Mouse (Mus musculus) brain, adult 2 months (tissue): Measurements from ENCODE around the gene Coro2b.

Source experiments
- DNase-seq: peaks from one replicate; pipeline ENCODE4 v3.0.0; 2011; ENCODE audit warnings: low read depth, low spot score

The Coro2b gene

DNA sequence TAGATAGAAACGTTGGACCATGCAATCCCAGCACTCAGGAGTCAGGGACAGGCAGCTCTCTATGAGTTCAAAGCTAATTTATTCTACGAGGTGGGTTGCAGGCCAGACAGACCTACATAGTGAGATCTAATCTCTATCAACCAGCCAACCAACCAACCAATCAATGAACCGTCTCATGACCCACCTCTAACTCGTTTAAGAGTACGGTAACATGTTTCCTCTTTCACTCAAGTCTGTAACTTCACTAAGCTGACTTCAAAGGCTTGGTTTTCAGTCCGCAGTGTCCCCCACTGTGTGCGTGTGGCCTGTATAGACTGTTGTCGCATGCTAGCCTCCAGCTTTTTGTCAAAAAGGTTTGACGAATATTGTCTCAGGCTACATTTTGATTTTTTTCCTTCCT, 147.1 kb downstream of the Coro2b start:
- no peak for DNase-seq

- no peak for DNase-seq
Observed at GRCm38 (mm10) chr9:62385727-62386518, 150.9 kb downstream of the Coro2b start.

GRCm38 (mm10) chr9:62385062-62385461, 151.8 kb downstream of the Coro2b start:
- no peak for DNase-seq

DNA sequence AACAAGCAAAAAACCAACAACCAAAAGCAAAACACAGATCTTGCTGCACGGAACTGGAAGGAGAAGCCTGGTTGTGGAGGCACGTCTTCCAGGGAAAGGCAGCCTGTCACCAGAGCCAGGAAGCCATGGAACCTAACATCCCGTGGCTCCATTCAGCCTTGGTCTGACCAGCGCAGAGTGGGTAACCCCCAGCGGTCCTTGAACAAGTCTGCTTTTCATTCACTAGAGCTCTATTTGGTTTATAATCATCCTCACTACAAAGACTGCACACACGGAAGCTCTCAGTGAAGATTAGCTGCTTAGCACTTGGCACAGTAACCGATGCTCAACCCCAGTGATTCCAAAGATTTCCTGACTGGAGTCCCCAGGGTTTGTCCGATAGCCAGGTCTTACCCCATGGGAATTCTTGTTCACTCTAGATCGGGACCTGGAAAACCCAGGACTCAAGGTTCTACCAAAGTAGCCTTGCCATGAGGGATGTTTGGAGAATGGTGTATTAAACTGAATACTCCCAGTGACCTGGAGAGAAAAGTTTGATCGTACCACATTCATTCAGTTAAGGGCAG, 154.2 kb downstream of the Coro2b start:
- DNase-seq: no peak

DNA sequence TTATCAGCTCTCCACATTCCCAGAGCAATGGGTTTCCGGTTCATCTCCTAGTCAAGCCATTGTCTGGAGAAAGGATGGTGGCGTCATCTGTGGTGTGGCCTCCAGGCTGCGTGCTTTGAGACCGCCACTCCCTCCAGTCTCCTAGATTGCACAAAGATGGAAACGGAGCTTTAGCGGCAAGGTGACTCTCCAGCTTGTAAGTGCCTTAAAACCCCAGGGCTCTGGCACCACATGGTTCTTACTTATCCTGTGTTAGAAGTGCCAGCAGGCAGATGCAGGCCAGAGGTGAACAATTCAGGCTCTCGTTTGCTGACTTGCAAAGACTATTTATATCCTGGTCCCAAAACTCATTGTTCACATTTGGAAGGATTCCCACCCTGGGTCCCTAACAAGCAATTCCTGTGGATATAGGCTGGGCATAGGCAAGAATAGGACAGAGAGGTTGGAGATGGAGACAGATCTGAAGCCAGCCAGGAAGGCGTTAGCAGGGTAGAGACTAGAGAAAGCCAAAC, 155.4 kb downstream of the Coro2b start:
- DNase-seq: no peak

- DNase-seq: no peak
Observed at GRCm38 (mm10) chr9:62380351-62380750, 156.5 kb downstream of the Coro2b start.

- peak; percentile 62 for DNase-seq
Observed at GRCm38 (mm10) chr9:62377897-62378296, 158.9 kb downstream of the Coro2b start.

DNA sequence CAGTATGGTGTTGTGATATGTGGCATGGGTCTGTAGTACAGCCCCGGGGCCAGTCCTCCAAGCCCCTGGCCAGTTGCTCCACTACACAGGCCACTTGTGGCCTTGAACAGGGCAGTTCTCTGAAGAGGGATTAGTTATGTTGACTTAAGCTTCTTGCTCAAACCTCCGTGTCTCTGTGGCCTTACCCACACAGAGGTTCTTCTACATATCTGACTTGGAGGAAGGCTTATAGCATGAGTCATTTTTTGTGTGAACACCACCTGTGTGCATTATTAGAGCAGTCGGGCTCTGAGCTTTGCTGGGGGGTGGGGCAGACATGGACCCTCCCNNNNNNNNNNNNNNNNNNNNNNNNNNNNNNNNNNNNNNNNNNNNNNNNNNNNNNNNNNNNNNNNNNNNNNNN, 162.6 kb downstream of the Coro2b start:
- DNase-seq: no peak

- peak; percentile 73 for DNase-seq
Observed at GRCm38 (mm10) chr9:62373222-62374123, 163.4 kb downstream of the Coro2b start.

- no peak for DNase-seq
Observed at GRCm38 (mm10) chr9:62372556-62373221, 164.2 kb downstream of the Coro2b start.

GRCm38 (mm10) chr9:62371745-62372555, 164.9 kb downstream of the Coro2b start:
- no peak for DNase-seq

GRCm38 (mm10) chr9:62370648-62371280, 166.1 kb downstream of the Coro2b start:
- DNase-seq: no peak

- DNase-seq: no peak
Observed at GRCm38 (mm10) chr9:62370186-62370585, 166.7 kb downstream of the Coro2b start.
